Mouse (Mus musculus): ENCODE measurements around the gene Adat1.
A peak's percentile ranks its signal among the peaks of the same experiment; 100 is the strongest.

Gene Adat1

DNA sequence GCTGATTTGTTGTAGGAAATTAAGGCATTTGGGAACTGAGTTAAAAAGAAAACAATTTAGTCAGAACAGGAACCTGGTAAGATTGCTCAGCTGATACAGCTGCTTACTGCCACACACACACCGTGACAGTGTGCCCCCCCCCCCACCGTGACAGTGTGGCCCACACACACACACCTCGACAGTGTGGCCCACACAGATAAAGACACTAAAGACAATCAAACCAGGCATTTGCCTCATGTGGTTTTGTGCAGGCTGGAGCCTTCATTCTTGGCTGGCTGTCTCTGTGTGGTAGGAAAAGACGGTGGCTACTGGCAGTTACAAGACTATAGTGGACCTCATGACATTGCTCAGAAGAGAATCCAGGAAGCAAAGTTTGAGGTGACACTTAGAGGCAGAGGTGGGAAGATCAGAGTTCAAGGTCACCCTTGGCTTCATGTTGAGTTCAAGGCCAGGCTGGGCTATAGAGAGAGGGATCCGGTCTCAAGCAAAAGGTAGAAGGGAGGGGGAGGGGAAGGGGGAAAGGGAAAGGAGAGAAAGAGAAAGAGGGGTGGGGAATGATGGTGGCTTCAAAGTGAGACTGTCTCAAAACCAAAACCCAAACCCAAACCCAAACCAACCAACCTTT lies 24.7 kb downstream of the Adat1 start:
- DNase-seq (ENCODE audit: low spot score) = no peak

DNA sequence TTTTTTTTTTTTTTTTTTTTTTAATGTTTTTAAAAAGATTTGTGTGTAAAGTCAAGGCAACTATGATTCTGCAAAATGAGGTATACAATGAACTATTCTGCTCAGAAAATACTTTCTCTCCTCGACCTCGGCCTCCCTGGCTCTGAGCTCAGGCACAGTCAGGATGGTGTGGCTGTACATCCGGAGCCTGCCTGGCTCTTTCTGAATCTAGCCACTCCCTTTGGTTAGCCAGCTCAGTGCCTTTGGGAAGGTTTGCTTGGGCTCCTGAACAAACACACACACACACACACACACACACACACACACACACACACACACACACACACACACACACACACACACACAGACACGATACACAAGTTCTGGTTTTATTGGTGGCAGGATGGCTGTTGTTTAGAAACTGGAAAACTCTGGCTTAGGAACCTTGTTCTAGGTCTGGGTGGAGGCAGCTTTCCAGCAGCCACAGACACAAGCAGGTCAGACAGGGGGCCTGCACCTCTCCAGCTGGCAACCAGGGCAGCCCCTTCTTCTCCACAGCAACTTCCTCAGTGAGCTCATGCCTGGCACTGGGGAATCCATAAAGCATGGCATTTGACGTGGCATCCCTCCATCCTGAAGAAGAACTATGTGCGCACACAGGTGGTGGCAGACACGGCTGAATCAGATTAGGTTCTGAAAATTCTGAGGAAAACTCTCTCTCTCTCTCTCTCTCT lies 27.1 kb downstream of the Adat1 start:
- DNase-seq (ENCODE audit: low spot score) = no peak

DNA sequence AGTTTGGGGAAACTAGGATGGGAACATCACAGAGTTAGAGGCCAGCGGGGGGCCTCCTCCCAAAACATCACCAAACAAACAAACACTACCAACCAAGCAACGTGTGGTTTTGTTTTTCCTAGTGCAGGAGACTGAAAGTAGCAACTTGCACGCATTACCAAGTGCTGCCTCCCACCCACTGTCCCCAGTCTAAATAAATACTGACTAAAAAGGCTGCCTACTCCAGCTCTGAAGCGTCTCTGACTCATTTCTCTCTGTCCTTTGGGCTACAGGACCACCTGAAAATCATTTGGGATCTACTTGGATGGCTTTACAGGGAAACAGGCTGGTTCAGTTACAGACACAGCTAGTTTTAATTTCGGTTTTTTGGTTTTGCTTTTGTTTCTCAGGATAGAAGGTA lies 27.8 kb downstream of the Adat1 start:
- no peak for DNase-seq (ENCODE audit: low spot score)

DNA sequence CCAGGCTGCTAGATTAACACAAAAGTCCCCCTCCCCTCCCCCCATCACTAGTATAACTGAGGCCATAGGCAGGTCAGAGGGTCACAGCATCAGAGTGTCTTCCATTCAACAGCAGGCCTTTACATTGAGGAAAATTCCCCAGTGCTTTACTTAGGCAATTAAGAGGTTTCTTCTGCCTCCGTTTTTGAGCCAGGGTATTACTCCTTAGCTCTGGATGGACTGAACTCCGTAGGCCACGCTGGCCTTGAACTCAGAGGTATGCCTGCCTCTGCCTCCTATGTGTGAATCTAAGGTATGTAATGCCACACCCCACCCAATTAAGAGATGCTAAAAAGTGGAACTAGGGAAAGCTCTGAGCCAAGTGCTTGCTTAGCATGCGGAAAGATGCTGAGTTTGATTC lies 28.6 kb downstream of the Adat1 start:
- DNase-seq (ENCODE audit: low spot score) = no peak

DNA sequence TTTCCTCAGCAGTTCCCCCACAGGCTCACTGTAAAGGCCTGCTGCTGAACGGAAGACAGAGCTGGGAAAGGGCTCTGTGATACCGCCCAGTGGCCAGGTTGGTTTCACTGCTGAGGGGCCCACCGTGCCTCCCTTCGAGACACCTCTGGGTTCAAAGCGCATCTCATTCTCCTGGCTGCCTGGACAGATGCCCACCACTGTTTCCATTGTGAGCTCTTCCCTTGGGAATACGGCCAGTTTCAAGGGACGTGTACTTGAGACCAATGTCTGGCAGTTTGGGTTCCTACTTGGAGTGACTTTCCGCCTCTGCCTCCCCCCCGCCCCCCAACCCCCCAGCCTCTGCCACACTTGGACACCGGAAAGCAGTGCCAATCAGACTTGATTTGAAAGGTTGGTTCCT lies 29.0 kb downstream of the Adat1 start:
- DNase-seq (ENCODE audit: low spot score) = no peak

DNA sequence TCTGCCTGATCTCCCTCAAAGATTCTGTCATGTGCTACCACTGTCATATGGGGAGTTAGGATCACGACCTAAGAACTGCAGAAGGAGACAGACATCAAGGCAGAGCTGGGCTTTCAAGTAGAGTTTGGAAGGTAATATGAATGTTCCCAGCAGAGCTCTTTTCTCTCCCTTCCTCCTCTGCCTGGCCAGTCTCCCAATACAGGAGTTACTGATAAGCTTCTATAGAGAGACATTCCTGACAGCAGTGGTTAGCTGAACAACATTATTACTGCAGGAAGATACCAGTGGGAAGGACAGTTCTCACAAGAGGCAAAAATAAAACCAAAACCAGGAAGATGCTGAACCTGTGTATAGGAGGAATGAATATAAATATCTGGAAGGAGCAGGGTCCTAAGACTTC lies 29.5 kb downstream of the Adat1 start:
- DNase-seq (ENCODE audit: low spot score) = no peak

DNA sequence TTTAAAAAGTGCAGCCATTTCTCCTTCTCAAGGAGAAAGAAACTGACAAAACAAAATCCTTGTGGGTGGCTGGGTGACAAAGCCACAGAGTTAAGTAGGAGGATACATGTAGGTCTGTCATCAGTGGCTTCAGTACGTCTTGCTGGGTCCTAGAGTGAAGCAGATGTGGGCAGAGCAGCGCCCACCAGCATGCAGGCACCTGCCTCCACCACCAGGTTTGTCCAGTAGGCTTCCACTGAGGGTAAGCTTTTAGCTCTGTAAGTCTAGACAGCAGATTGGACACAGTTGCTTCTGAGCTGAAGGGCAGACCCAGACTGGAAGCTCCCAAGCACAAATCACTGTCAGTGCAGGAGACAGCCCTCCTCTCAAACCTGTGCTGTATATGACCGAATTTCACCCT lies 30.8 kb downstream of the Adat1 start:
- DNase-seq (ENCODE audit: low spot score) = no peak

DNA sequence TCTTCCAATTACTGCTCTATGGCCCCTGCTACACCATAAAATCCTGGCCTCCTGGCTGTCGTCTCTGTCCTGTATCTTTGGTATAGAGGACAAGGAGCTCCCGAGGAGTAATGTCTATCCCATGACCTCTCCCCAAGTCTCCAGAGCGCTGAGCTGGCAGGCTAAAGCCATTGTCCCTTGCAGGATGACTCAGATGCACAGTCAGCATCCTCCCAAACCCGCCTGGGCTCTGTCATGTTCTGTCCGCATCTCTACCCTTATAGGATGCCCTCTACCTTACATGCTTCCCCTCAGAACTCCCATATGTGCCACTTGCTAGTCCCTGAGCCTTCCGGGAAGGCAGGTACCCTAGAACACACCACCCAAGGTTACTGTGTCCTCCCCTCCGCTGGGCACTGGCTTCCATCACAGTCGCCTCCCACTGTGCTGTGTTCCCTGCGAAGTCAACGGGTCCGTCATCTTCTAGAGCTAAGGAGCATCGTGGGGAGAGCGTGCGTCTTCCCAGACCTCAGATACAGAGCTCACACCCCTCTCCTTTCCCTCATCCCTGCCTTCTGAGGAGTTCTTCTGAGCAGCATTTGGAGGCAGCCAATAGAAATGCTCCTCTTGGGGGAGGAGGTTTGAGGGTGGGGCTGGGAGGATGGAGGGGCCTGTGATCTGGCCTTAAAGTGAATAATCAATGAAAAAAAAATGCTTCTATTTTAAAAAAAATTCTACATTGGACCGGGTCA lies 31.3 kb downstream of the Adat1 start:
- peak; percentile 44 for DNase-seq (ENCODE audit: low spot score)

DNA sequence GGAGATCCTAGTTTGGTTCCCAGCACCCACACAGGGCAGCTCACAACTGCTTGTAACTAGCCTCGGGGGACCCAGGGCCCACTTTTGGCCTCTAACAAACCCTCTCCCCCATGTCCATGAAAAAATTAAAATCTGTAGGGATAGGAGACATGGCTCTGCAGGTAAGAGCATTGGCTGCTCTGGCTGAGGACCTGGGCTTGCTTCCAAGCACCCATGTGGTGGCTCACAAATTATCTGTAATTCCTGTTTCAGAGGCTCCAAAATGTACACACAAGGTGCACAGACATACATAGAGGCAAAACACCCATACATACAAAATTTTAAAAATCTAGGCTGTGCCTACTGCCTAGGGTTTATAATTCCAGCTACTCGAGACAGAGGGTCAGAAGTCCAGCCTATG lies 34.9 kb downstream of the Adat1 start:
- DNase-seq (ENCODE audit: low spot score) = no peak

DNA sequence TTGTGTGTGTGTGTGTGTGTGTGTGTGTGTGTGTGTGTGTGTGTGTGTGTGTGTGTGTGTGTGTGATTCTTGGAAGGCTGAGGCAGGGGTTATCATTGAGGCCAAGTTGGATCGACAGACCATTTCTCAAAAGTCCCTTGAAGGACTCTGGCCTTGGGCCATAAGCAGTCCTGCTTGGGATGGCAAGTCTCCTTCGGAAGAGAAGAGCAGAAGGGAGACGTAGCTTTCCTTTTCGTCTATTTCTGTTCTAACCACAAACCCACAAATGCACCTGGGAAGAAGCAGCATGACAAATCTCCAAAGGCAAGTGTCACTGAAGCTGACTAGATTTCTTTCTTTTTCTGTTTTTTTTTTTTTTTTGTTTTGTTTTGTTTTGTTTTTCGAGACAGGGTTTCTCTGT lies 36.2 kb downstream of the Adat1 start:
- no peak for DNase-seq (ENCODE audit: low spot score)

DNA sequence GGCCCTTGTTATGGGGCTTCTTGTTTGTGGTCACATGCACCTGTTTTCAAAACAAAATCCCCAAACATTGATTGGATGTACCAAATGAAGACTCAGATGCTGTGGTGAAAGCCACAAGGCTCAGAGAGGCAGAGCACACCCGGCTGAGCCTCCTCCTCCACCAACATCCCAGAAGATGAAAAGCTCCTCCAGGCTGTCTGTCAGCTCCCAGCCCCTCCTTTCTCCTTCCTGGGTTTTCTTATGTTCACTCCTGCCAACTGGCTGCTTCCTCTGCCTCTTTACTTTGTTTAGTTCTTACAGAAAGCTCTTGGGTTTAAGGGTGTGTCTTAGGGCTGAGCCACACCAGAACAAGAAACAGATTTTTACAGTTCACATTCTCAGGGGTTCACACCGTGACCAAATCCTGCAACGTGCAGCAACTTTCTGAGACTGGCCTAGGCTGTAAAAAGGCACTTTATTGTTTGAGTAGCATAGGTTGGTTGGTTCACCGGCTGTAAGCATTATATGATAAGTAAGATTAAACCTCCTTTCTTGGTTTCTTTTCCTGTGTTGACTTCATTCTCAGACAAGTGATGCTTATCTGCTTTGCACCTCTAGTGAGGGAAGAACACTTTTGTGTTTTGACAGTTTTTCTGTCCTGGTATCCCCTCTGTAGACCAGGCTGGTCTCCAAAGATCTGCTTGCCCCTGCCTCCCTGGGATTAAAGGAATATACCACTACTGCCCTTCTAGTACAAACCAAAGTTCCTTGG lies 37.1 kb downstream of the Adat1 start:
- no peak for DNase-seq (ENCODE audit: low spot score)

DNA sequence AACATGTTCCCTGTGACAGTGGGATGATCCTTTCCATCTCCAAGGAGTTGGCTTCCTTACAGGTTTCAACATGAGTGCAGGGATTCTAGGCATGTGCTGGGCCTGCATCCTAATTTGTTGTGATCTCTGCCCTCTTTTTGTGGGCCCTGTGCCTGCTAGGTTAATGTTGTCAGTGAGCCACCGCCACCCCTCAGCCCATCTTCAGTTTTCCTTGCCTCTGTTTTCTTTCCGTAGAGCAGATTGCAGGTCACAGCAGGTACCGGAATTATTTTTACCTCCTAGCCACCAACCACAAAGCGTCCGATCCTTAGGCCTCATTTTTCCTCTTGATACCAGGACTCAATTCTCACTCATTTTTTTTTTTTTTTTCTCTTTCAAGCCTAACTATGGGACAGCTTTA lies 40.2 kb downstream of the Adat1 start:
- DNase-seq (ENCODE audit: low spot score) = no peak

DNA sequence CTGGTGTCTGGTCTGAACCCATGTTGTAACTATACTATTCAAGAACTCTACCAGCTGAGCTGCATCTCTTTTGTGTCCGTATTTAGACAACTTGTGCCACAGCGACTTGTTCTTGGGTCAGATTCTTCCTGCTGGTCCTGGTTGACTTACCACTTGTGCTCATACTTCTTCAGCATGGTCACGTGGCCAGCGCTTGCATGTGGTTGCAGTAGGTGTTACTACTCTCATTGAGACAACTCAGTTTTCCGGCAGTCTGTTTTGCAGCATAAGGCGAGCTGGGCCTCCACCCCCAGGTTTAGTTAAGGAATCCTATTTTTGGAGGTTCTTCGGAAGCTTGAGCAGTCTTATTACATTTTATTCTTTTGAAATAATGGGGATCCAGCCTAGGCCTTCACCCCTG lies 40.8 kb downstream of the Adat1 start:
- no peak for DNase-seq (ENCODE audit: low spot score)

DNA sequence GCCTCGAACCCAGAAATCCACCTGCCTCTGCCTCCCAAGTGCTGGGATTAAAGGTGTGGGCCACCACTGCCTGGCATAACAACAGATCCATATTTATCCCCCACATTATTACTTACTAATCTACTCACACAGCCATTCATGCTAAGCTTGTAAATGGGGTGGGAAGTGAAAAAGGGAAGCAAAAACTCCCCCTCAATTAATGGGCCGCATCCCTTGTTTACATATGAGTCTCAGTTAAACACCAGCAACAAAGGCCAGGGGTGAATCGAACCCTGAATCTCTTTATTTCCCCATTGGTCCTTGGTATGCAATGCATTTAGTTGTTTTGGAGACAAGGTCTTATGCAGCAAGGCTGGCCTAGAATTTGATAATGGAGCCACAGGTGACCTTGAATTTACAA lies 41.3 kb downstream of the Adat1 start:
- no peak for DNase-seq (ENCODE audit: low spot score)

DNA sequence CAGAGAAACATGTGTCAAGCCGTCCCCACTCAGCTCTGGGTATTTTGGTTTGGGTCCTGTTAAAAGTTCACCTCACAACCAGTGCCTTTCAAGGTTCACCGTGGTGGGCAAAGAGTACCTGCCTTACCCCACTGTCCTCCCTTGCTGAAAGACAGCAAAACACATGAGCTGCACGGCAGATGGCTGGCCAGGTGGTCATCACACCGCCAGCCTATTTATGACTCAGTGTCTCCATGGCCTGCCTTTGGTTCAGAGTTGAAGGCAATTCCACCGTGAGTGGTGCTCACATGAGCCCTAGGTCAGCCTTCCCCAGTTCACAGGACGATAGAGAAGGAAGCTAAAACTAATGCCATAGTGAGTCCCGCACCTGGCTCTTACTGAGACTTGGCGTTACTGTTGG lies 44.1 kb downstream of the Adat1 start:
- DNase-seq (ENCODE audit: low spot score) = no peak

DNA sequence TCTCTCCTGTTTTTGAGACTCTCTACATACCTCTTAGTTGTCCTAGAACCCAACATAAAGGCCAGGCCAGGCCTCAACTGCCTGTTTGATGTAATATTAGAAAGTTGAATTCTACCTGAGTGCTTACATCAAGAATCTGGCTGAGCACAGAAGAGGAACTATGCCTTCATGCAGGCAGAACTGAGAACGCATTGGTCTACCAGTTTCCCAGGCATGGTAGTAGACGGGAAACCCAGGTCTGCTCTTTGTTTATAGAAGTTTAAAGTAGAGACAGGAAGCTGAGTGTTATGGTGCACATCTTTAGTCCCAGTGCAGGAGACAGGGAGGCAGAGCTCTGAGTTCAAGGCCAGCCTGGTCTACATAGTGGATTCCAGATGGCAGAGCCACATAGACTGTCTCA lies 45.0 kb downstream of the Adat1 start:
- no peak for DNase-seq (ENCODE audit: low spot score)

DNA sequence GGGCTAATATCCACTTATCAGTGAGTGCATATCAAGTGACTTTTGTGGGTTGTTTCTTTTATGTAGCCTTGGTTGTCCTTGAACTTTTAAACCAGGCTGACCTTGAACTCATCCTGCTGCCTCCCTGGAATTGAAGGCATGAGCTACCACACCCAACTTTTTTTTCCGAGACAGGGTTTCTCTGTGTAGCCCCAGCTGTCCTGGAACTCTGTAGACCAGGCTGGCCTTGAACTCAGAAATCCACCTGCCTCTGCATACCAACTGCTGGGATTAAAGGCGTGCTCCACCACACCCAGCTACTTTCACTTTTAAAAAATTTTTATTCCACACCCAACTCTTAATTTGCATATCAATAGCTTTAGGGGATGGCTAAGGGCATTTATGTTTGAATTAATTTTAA lies 48.6 kb downstream of the Adat1 start:
- no peak for DNase-seq (ENCODE audit: low spot score)

DNA sequence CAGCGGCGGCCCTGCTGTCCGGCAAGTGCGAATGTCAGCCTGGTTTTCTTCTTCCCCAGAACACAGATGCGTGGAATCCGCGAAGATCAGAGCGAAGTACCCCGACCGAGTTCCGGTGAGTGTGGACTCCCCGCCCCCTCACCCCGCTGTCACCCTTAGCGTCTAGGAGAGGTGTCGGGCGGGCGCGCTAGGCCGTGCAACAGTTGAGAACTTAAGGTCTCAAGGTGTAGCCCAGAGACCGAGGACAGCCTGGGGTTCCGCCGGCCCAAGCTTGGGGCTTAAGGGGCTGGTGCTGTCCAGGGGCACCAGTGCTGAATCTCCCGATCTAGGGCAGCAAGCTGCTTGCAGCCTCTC lies 51.0 kb downstream of the Adat1 start:
- DNase-seq (ENCODE audit: low spot score) = peak; percentile 55

DNA sequence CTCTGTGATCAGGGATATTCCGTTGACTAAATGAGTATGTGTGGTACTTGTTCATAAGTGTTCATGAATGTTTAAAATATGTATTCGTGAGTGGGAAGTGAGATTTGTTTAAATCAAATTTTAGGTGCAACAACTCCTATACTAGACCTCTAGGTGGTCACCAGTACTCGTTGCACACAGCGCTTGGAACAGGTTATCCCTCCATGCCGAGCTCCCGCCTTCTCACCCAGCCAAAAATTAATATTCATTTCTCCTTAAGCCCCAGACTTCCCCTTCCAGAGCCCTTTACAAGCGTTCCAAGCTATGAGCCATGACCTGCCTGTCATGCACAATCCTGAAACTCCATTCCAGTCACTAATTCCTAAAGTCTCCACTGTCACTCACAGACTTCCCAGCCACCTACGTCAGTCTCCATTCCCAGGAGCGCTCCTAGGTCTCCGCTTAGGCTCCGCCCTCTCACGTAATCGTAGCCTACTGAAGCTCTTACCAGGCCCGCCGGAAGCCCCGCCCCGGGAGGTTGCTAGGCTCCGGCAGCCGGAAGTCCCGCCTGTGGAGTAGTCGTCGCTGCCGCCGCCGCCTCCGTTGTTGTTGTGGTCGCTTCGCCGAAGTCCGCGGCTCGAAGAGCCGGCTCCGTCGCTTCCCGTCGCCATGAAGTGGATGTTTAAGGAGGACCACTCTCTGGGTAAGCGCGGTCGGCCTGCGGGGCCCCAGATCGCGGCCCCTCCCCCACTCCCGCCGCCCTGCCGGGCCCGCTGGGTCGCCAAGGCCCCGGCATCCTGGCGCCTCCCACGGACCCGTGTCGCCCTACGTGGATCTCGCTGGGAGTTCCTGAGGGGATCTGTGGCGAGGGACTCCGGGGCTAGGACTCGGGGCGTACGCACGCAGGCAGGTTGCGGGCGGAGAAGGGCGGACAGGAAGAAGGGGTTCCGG lies 51.7 kb downstream of the Adat1 start, which contains the start of gene Gabarapl2:
Gene Gabarapl2 (plus strand): TSS at position 533 of the 930 bp plus-strand sequence.
- DNase-seq (ENCODE audit: low spot score) = peak; percentile 100

DNA sequence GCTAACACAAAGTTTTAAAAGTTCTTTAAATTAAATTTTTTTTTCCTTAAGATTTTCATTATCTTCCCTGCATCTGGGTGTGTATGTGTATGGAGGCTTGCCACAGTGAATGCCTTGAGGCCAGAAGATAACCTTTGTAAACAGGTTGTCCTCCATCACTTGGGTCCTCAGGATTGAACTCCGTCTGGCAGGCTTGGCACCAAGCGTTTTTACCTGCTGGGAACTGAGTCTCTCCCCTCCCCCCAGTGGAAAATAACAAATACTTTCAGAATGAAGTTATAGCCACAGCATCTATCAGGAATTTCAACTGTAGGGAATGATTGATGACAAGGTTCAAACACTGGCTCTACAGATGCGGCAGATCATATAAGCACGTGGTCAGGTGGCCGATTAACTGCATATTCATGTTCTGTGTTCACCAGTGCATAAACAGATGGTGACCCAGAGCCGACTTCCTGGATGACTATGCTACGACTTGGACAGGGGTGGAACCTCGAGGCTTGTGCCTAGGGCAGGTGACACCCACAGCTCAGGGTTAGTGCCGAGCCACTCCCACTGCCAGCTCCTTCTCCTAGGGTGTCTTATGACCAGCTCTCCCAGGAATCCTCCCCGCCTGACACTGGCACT lies 52.5 kb downstream of the Adat1 start:
- peak; percentile 86 for DNase-seq (ENCODE audit: low spot score)

All from MN1 (cell line).